Comparison of ENCODE assay signal across 14 mouse cellular contexts in genomic region chr16:38625811-38626369, GRCm38 (mm10).
DNase-seq lines count a peak whose midpoint lies in the region; ATAC-seq lines count a peak whose summit lies in the region.
"Had no signal": no experiment of that assay in that cellular context is flagged by ENCODE, and none has a peak within 500 bp of the region (broad histone marks: within the 10 kb centered on the region; RNA-seq: fewer than 3 reads in every experiment).

No protein-coding gene starts in this region.

- intact Hi-C loops in left cerebral cortex, postnatal 4 days (cut with DNase I): no loop called here

- H3K27me3 ChIP-seq in heart, embryonic 12.5 days (replicated peaks): no peaks in the 10 kb centered on the region
- no peaks in the 10 kb centered on the region for H3K27me3 ChIP-seq in hindbrain, embryonic 12.5 days
- H3K27me3 ChIP-seq: limb, embryonic 13.5 days had no signal

- 0 out of 2 replicates have a peak overlapping the region, but pooled peaks have one; percentile 9 for H3K9ac ChIP-seq in heart, embryonic 12.5 days
- no peak overlapping the region for H3K9ac ChIP-seq in hindbrain, embryonic 12.5 days
- H3K9ac ChIP-seq: limb, embryonic 13.5 days had no signal

- DNase-seq in cerebellum, postnatal 10 days: peak; percentile 26 to 28
- no peak for DNase-seq in cerebellum, adult 18-20 months
- DNase-seq in adrenal gland, adult 8-10 months: peak; percentile 45
- DNase-seq in kidney, postnatal 25 days: peak; percentile 54 to 74
- no peak for DNase-seq in left cerebral cortex, postnatal 4 days
- DNase-seq in layer of hippocampus, adult 11-12 months (ENCODE audit: low spot score): no peak
- DNase-seq: cerebellum, adult 9-10 months; layer of hippocampus, adult 9-11 months had no signal

- peak overlapping the region; percentile 81 for H3K27ac ChIP-seq in heart, embryonic 12.5 days (ENCODE audit: poor library complexity, severe bottlenecking)
- H3K27ac ChIP-seq in hindbrain, embryonic 12.5 days: no peak overlapping the region
- H3K27ac ChIP-seq: limb, embryonic 13.5 days had no signal

- H3K9me3 ChIP-seq in heart, embryonic 12.5 days (replicated peaks): no peaks in the 10 kb centered on the region
- H3K9me3 ChIP-seq in hindbrain, embryonic 12.5 days (replicated peaks): no peaks in the 10 kb centered on the region
- H3K9me3 ChIP-seq: G1E; limb, embryonic 13.5 days; megakaryocyte, embryonic 14.5 days had no signal

- 17% methylated on average over 10 of the region's 10 CpGs for WGBS in heart, embryonic 12.5 days
- 86% methylated on average over 10 of the region's 10 CpGs for WGBS in hindbrain, embryonic 12.5 days

- H3K36me3 ChIP-seq in heart, embryonic 12.5 days: peaks cover 45% of the 10 kb centered on the region
- H3K36me3 ChIP-seq in hindbrain, embryonic 12.5 days: no peaks in the 10 kb centered on the region
- H3K36me3 ChIP-seq: G1E had no signal

- peaks cover 89% of the 10 kb centered on the region for H3K4me1 ChIP-seq in heart, embryonic 12.5 days (replicated peaks)
- H3K4me1 ChIP-seq in hindbrain, embryonic 12.5 days: no peaks in the 10 kb centered on the region
- H3K4me1 ChIP-seq: megakaryocyte, embryonic 14.5 days had no signal

- H3K4me3 ChIP-seq in heart, embryonic 12.5 days: no peak overlapping the region
- no peak overlapping the region for H3K4me3 ChIP-seq in hindbrain, embryonic 12.5 days
- H3K4me3 ChIP-seq: limb, embryonic 13.5 days; megakaryocyte, embryonic 14.5 days had no signal

- H3K4me2 ChIP-seq in heart, embryonic 12.5 days: peak overlapping the region; percentile 6; the same call in 1 of the 2 replicates
- H3K4me2 ChIP-seq in hindbrain, embryonic 12.5 days (replicated peaks): no peak overlapping the region
- H3K4me2 ChIP-seq: limb, embryonic 13.5 days had no signal

- ATAC-seq in heart, embryonic 12.5 days (ENCODE audit: insufficient number of reproducible peaks, low FRiP score): peak; percentile 52; the same call in 1 of the 2 replicates
- ATAC-seq in hindbrain, embryonic 12.5 days (ENCODE audit: low FRiP score): no peak
- ATAC-seq: hindbrain, embryonic 16.5 days had no signal

Comparison
In these comparisons a context has a peak if more than half of its experiments do, and no peak if none do; other contexts are left out.
1. DNase-seq: peak in cerebellum, postnatal 10 days (2 of 2), adrenal gland, adult 8-10 months (single experiment) and kidney, postnatal 25 days (2 of 2); none in cerebellum, adult 18-20 months (0 of 2), left cerebral cortex, postnatal 4 days (single experiment) and layer of hippocampus, adult 11-12 months (single experiment).